Mouse (Mus musculus) megakaryocyte, embryonic 14.5 days (primary cell): ENCODE measurements at regions not wholly inside any gene's neighbourhood (a gene's known extent, or its start where the extent isn't known, plus 50 kb on each side); places are given as distances from the start of the nearest gene placed in this dataset.

Experiments used
- FLI1 ChIP-seq: IDR thresholded peaks from 2 replicates; pipeline ENCODE4 v1.6.1; 2012; ENCODE audit warnings: low read length, inconsistent platforms, mixed read lengths
- GATA1 ChIP-seq: IDR thresholded peaks from 3 replicates; pipeline ENCODE4 v1.6.1; 2012; ENCODE audit warnings: mixed read lengths, low read length, inconsistent platforms, borderline replicate concordance

- no peak for TF ChIP-seq GATA1
- TF ChIP-seq FLI1 = no peak
Measured at GRCm38 (mm10) chr4:95398301-95398700, 159.0 kb upstream of the Fggy start.
